Mouse (Mus musculus): ENCODE results near the gene Phactr3.
"Not testable (repeated sequence)": the region's sequence is repeated elsewhere in the genome, so short reads cannot be mapped to it uniquely, and the experiment has no call there.

The Phactr3 gene

GRCm38 (mm10) chr2:178118801-178119560 is at the start of gene Phactr3:
Gene Phactr3 (plus strand): TSS chr2:178118975.
- DNase-seq, result peak; percentile 40

- DNase-seq, result not testable (repeated sequence)
Measured at GRCm38 (mm10) chr2:178078166-178078717, 40.5 kb upstream of the Phactr3 start, which contains the start of gene Zfp931. Gene Zfp931 (minus strand): TSS chr2:178078476.

- DNase-seq, result no peak
Measured at GRCm38 (mm10) chr2:178089586-178089985, 29.2 kb upstream of the Phactr3 start.

GRCm38 (mm10) chr2:178098021-178098420 is 20.8 kb upstream of the Phactr3 start:
- peak; percentile 43 for DNase-seq

- peak; percentile 59 for DNase-seq
Measured at GRCm38 (mm10) chr2:178101957-178102356, 16.8 kb upstream of the Phactr3 start.

GRCm38 (mm10) chr2:178117946-178118345 is 829 bp upstream of the Phactr3 start:
- peak; percentile 73 for DNase-seq

- no peak for DNase-seq
Measured at GRCm38 (mm10) chr2:178119561-178120355, 983 bp downstream of the Phactr3 start.

- DNase-seq, result no peak
Measured at GRCm38 (mm10) chr2:178120356-178120645, 1.5 kb downstream of the Phactr3 start.

GRCm38 (mm10) chr2:178120651-178121374 is 2.0 kb downstream of the Phactr3 start:
- no peak for DNase-seq

- no peak for DNase-seq
Measured at GRCm38 (mm10) chr2:178121375-178121688, 2.6 kb downstream of the Phactr3 start.

GRCm38 (mm10) chr2:178121946-178122665 is 3.3 kb downstream of the Phactr3 start:
- no peak for DNase-seq

GRCm38 (mm10) chr2:178123466-178123865 is 4.7 kb downstream of the Phactr3 start:
- DNase-seq, result no peak

- peak; percentile 4 for DNase-seq
Measured at GRCm38 (mm10) chr2:178125427-178125826, 6.7 kb downstream of the Phactr3 start.

GRCm38 (mm10) chr2:178126041-178126820 is 7.5 kb downstream of the Phactr3 start:
- peak; percentile 1 for DNase-seq

- DNase-seq, result peak; percentile 2
Measured at GRCm38 (mm10) chr2:178128594-178128993, 9.8 kb downstream of the Phactr3 start.

- DNase-seq, result peak; percentile 40
Measured at GRCm38 (mm10) chr2:178129161-178129560, 10.4 kb downstream of the Phactr3 start.

- peak; percentile 3 for DNase-seq
Measured at GRCm38 (mm10) chr2:178129676-178130075, 10.9 kb downstream of the Phactr3 start.

GRCm38 (mm10) chr2:178130536-178130935 is 11.8 kb downstream of the Phactr3 start:
- DNase-seq, result peak; percentile 1

GRCm38 (mm10) chr2:178131011-178131410 is 12.2 kb downstream of the Phactr3 start:
- peak; percentile 1 for DNase-seq

GRCm38 (mm10) chr2:178131606-178132365 is 13.0 kb downstream of the Phactr3 start:
- no peak for DNase-seq

- DNase-seq, result no peak
Measured at GRCm38 (mm10) chr2:178135713-178136112, 16.9 kb downstream of the Phactr3 start.

All from right cerebral cortex, postnatal 4 days (tissue).